Mouse (Mus musculus) heart, adult 11 months (tissue): ENCODE results near the gene Atg4d.
"Not testable (repeated sequence)": the region's sequence is repeated elsewhere in the genome, so short reads cannot be mapped to it uniquely, and the experiment has no call there.

Experiments used
- DNase-seq: peaks from one replicate; pipeline ENCODE4 v3.0.0; 2022

The Atg4d gene

GRCm38 (mm10) chr9:21243826-21244427 is 21.2 kb upstream of the Atg4d start:
- DNase-seq: no peak

- no peak for DNase-seq
Observed at GRCm38 (mm10) chr9:21244428-21245112, 20.5 kb upstream of the Atg4d start.

GRCm38 (mm10) chr9:21245113-21245487 is 20.0 kb upstream of the Atg4d start:
- DNase-seq: no peak

GRCm38 (mm10) chr9:21246342-21246741 is 18.8 kb upstream of the Atg4d start:
- no peak for DNase-seq

GRCm38 (mm10) chr9:21248326-21248725 is 16.8 kb upstream of the Atg4d start, which contains the start of gene S1pr5:
Gene S1pr5 (minus strand): TSS chr9:21248443.
- no peak for DNase-seq

- DNase-seq: peak; percentile 87
Observed at GRCm38 (mm10) chr9:21249629-21250508, 15.2 kb upstream of the Atg4d start.

- peak; percentile 92 for DNase-seq
Observed at GRCm38 (mm10) chr9:21250509-21250908, 14.6 kb upstream of the Atg4d start.

- no peak for DNase-seq
Observed at GRCm38 (mm10) chr9:21251116-21251735, 13.9 kb upstream of the Atg4d start.

- DNase-seq: no peak
Observed at GRCm38 (mm10) chr9:21254690-21255089, 10.4 kb upstream of the Atg4d start.

GRCm38 (mm10) chr9:21256349-21256748 is 8.7 kb upstream of the Atg4d start:
- not testable (repeated sequence) for DNase-seq

- no peak for DNase-seq
Observed at GRCm38 (mm10) chr9:21260491-21261040, 4.5 kb upstream of the Atg4d start.

- DNase-seq: no peak
Observed at GRCm38 (mm10) chr9:21261831-21262230, 3.3 kb upstream of the Atg4d start.

- DNase-seq: peak; percentile 94
Observed at GRCm38 (mm10) chr9:21264272-21264999, 657 bp upstream of the Atg4d start.

GRCm38 (mm10) chr9:21265611-21266010 is 518 bp downstream of the Atg4d start:
- DNase-seq: no peak

- no peak for DNase-seq
Observed at GRCm38 (mm10) chr9:21266889-21267288, 1.8 kb downstream of the Atg4d start.

GRCm38 (mm10) chr9:21268305-21268704 is 3.2 kb downstream of the Atg4d start:
- DNase-seq: peak; percentile 91

GRCm38 (mm10) chr9:21269590-21269989 is 4.5 kb downstream of the Atg4d start:
- not testable (repeated sequence) for DNase-seq

- DNase-seq: peak; percentile 86
Observed at GRCm38 (mm10) chr9:21272391-21272790, 7.3 kb downstream of the Atg4d start.

- DNase-seq: no peak
Observed at GRCm38 (mm10) chr9:21273094-21273493, 8.0 kb downstream of the Atg4d start.

- DNase-seq: peak; percentile 85
Observed at GRCm38 (mm10) chr9:21273520-21274228, 8.6 kb downstream of the Atg4d start.

- peak; percentile 90 for DNase-seq
Observed at GRCm38 (mm10) chr9:21274336-21274735, 9.2 kb downstream of the Atg4d start.
